In the genomic region with DNA sequence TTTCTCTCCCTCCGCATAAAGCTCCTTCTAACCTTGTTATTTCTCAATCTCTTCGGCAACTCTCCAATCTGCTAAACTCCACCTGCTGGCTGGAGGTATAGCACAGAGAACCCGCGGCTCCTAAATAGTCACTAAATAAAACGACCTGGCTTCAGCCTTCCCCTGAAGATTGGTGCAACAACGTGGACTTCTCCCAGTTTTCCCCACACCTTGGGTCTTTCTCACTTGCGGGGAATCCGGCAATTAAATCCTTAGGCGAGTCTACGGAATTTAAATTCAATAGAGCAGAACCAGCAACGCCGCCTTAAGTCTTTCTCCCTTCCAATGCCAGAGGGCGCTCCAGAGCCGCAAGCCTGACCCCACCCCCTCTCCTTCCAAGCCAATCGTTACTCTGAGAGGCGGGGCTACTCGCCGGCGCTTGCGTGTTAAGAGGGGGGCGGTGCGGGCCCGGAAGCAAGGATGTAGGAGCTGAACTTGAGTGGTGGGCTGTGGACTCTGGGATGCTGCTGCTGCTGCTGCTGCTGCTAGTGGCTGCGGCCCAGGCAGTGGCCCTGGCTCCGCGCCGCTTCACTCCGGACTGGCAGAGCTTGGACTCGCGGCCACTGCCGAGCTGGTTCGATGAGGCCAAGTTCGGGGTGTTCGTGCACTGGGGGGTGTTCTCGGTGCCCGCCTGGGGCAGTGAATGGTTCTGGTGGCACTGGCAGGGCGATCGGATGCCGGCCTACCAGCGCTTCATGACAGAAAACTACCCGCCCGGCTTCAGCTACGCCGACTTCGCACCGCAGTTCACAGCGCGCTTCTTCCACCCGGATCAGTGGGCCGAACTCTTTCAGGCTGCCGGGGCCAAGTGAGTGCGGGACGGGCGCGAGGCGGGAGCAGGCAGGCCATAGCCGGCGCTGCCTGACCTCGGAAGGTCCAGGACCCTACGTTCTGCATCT, we compare ENCODE assay signal across 8 mouse cellular contexts. TPM values are rescaled to one million over a fixed set of nuclear protein-coding genes. Genes with fewer than 3 reads are reported as not detected.
A peak's percentile ranks its signal among the peaks of the same experiment; 100 is the strongest.
DNase-seq lines count a peak whose midpoint lies in the region; ATAC-seq and TF ChIP-seq lines count a peak whose summit lies in the region.

Gene Fuca1 (plus strand): TSS at position 432 of the 938 bp plus-strand sequence.

- peak; percentile 75 for TF ChIP-seq CTCF in E14TG2a.4 (conservative IDR thresholded peaks at IDR 0.05; ENCODE audit: low read length)
- peak; percentile 80 for TF ChIP-seq CTCF in heart, postnatal 0 days (IDR thresholded peaks at IDR 0.05; ENCODE audit: low read depth)
- peak; percentile 81 for TF ChIP-seq CTCF in testis, adult 2 months (IDR thresholded peaks at IDR 0.05; ENCODE audit: control insufficient read depth, insufficient read depth, insufficient replicate concordance, low read depth, low read length)

- peak within 1 kb of the TSS; percentile 76; the same call in 1 of the 2 replicates for H3K27ac ChIP-seq in forebrain, embryonic 12.5 days
- peak within 1 kb of the TSS; percentile 74 for H3K27ac ChIP-seq in heart, postnatal 0 days (ENCODE audit: low read depth)
- peak within 1 kb of the TSS; percentile 69 for H3K27ac ChIP-seq in liver, embryonic 16.5 days (ENCODE audit: low read length)
- H3K27ac ChIP-seq in neural tube, embryonic 13.5 days (replicated peaks) = peak within 1 kb of the TSS; percentile 84
- peak within 1 kb of the TSS; percentile 70 for H3K27ac ChIP-seq in testis, adult 2 months (ENCODE audit: control insufficient read depth, insufficient read depth, low read depth, low read length)

- H3K4me3 ChIP-seq in E14TG2a.4 (replicated peaks; ENCODE audit: low read length) = peak within 1 kb of the TSS; percentile 91
- H3K4me3 ChIP-seq in forebrain, embryonic 12.5 days (replicated peaks) = peak within 1 kb of the TSS; percentile 67
- H3K4me3 ChIP-seq in heart, postnatal 0 days (ENCODE audit: low read depth, low read length) = peak within 1 kb of the TSS; percentile 94
- peak within 1 kb of the TSS; percentile 97 for H3K4me3 ChIP-seq in liver, embryonic 16.5 days (ENCODE audit: low read depth, low read length)
- H3K4me3 ChIP-seq in neural tube, embryonic 13.5 days = peak within 1 kb of the TSS; percentile 61
- peak within 1 kb of the TSS; percentile 90 for H3K4me3 ChIP-seq in testis, adult 2 months (ENCODE audit: control insufficient read depth, low read depth, low read length)

- peaks cover 25% of the 10 kb centered on the region for H3K36me3 ChIP-seq in E14TG2a.4 (ENCODE audit: insufficient read depth, low read length)
- H3K36me3 ChIP-seq in forebrain, embryonic 12.5 days (replicated peaks) = peaks cover 13% of the 10 kb centered on the region
- no peaks in the 10 kb centered on the region; the same call in 1 of the 2 replicates for H3K36me3 ChIP-seq in heart, postnatal 0 days (replicated peaks; ENCODE audit: control insufficient read depth, insufficient read depth, low read length)
- H3K36me3 ChIP-seq in liver, embryonic 16.5 days (ENCODE audit: control insufficient read depth, insufficient read depth) = no peaks in the 10 kb centered on the region; the same call in 1 of the 2 replicates
- H3K36me3 ChIP-seq in neural tube, embryonic 13.5 days = peaks cover 18% of the 10 kb centered on the region
- H3K36me3 ChIP-seq in testis, adult 2 months (ENCODE audit: control insufficient read depth, insufficient read depth, low read length) = no peaks in the 10 kb centered on the region

- WGBS in forebrain, embryonic 12.5 days = 2% methylated on average over 60 of the region's 60 CpGs
- WGBS in heart, postnatal 0 days = 3% methylated on average over 60 of the region's 60 CpGs
- under 1% methylated on average over 60 of the region's 60 CpGs for WGBS in liver, embryonic 16.5 days (ENCODE audit: insufficient replicate concordance)
- 2% methylated on average over 60 of the region's 60 CpGs for WGBS in neural tube, embryonic 13.5 days

- H3K4me1 ChIP-seq in E14TG2a.4 (replicated peaks; ENCODE audit: low read depth, low read length) = peaks cover 59% of the 10 kb centered on the region
- peaks cover 15% of the 10 kb centered on the region for H3K4me1 ChIP-seq in forebrain, embryonic 12.5 days
- 0 out of 2 replicates have a peak, but pooled peaks cover 4% of the 10 kb centered on the region for H3K4me1 ChIP-seq in heart, postnatal 0 days (ENCODE audit: control insufficient read depth, insufficient read depth)
- H3K4me1 ChIP-seq in liver, embryonic 16.5 days (ENCODE audit: control insufficient read depth, low read depth, low read length) = peaks cover 12% of the 10 kb centered on the region
- peaks cover 19% of the 10 kb centered on the region for H3K4me1 ChIP-seq in neural tube, embryonic 13.5 days (replicated peaks)
- peaks cover 16% of the 10 kb centered on the region for H3K4me1 ChIP-seq in testis, adult 2 months (ENCODE audit: control insufficient read depth, insufficient read depth, low read length)

- TF ChIP-seq EP300 in heart, postnatal 0 days (IDR thresholded peaks at IDR 0.05; ENCODE audit: low read depth) = no peak

- H3K9ac ChIP-seq in forebrain, embryonic 12.5 days = peak within 1 kb of the TSS; percentile 77
- H3K9ac ChIP-seq in heart, postnatal 0 days (replicated peaks; ENCODE audit: low read depth, low read length) = peak within 1 kb of the TSS; percentile 75
- peak within 1 kb of the TSS; percentile 86 for H3K9ac ChIP-seq in liver, embryonic 16.5 days (ENCODE audit: low read depth, low read length)
- H3K9ac ChIP-seq in neural tube, embryonic 13.5 days = peak within 1 kb of the TSS; percentile 79

- peak within 1 kb of the TSS; percentile 78 for H3K4me2 ChIP-seq in forebrain, embryonic 12.5 days
- peak within 1 kb of the TSS; percentile 97 for H3K4me2 ChIP-seq in heart, postnatal 0 days (ENCODE audit: low read depth, low read length)
- H3K4me2 ChIP-seq in liver, embryonic 16.5 days (ENCODE audit: low read depth, low read length) = peak within 1 kb of the TSS; percentile 99
- peak within 1 kb of the TSS; percentile 87 for H3K4me2 ChIP-seq in neural tube, embryonic 13.5 days

- peak; percentile 97 for ATAC-seq in forebrain, embryonic 12.5 days (ENCODE audit: low FRiP score)
- ATAC-seq in heart, postnatal 0 days (ENCODE audit: insufficient read depth, low read depth) = peak; percentile 97
- peak; percentile 94 for ATAC-seq in liver, embryonic 16.5 days (ENCODE audit: low read depth)
- ATAC-seq in neural tube, embryonic 13.5 days (ENCODE audit: low read depth) = peak; percentile 98

- peak; percentile 73 for TF ChIP-seq POLR2A in testis, adult 2 months (IDR thresholded peaks at IDR 0.05; ENCODE audit: control insufficient read depth, low read depth, low read length)

- peaks cover 16% of the 10 kb centered on the region for H3K27me3 ChIP-seq in E14TG2a.4 (ENCODE audit: insufficient read depth, low read length)
- no peaks in the 10 kb centered on the region for H3K27me3 ChIP-seq in forebrain, embryonic 12.5 days
- H3K27me3 ChIP-seq in heart, postnatal 0 days (ENCODE audit: control insufficient read depth, insufficient read depth, low read length) = no peaks in the 10 kb centered on the region
- no peaks in the 10 kb centered on the region for H3K27me3 ChIP-seq in liver, embryonic 16.5 days (ENCODE audit: control insufficient read depth, insufficient read depth, low read depth, low read length)
- no peaks in the 10 kb centered on the region for H3K27me3 ChIP-seq in neural tube, embryonic 13.5 days
- H3K27me3 ChIP-seq in testis, adult 2 months (ENCODE audit: control insufficient read depth, insufficient read depth, low read length) = no peaks in the 10 kb centered on the region

- no peaks in the 10 kb centered on the region for H3K9me3 ChIP-seq in E14TG2a.4 (ENCODE audit: low read length)
- no peaks in the 10 kb centered on the region for H3K9me3 ChIP-seq in forebrain, embryonic 12.5 days
- no peaks in the 10 kb centered on the region for H3K9me3 ChIP-seq in heart, postnatal 0 days (replicated peaks; ENCODE audit: control insufficient read depth, low read length)
- H3K9me3 ChIP-seq in liver, embryonic 16.5 days (replicated peaks; ENCODE audit: control insufficient read depth, low read length) = no peaks in the 10 kb centered on the region
- H3K9me3 ChIP-seq in neural tube, embryonic 13.5 days = no peaks in the 10 kb centered on the region

- DNase-seq in c-Kit-positive CD71-positive TER-119-positive erythroid progenitor cells, embryonic 14.5 days (ENCODE audit: low spot score) = peak; percentile 97
- peak; percentile 98 for DNase-seq in heart, postnatal 0 days (ENCODE audit: low spot score)
- DNase-seq in kidney, postnatal 4 days = peak; percentile 97 to 98

RNA-seq across cellular contexts. Expression of gene Fuca1, which starts in this region (rescaled TPM):
- 38.1 and 45.0 TPM in 2 replicates for polyA plus RNA-seq in forebrain, embryonic 12.5 days (2016; fragmentation: Nextera tagmentation; extraction: Ambion mirVana)
- 24.3 and 30.3 TPM in 2 replicates for total RNA-seq in heart, postnatal 0 days (2014; rRNA removed; ENCODE audit: low replicate concordance)
- polyA plus RNA-seq in heart, postnatal 0 days (2015; fragmentation: Nextera tagmentation; extraction: Ambion mirVana) = 48.4 and 50.4 TPM in 2 replicates
- 22.7 and 28.0 TPM in 2 replicates for polyA plus RNA-seq in liver, embryonic 16.5 days (2015; fragmentation: Nextera tagmentation; extraction: Ambion mirVana)
- 53.8 and 63.6 TPM in 2 replicates for polyA plus RNA-seq in neural tube, embryonic 13.5 days (2015; fragmentation: Nextera tagmentation; extraction: Ambion mirVana)
- polyA plus RNA-seq in testis, adult 2 months (2012; rRNA removed) = 76.9 and 84.0 TPM in 2 replicates

Comparison
In these comparisons a context has a peak if more than half of its experiments do, and no peak if none do; other contexts are left out.
1. Peak in every context shown above with its lines: DNase-seq, ATAC-seq, H3K4me3 ChIP-seq and H3K27ac ChIP-seq.